Mouse (Mus musculus): Measurements from ENCODE around the gene Hnmt. TPM values are rescaled to one million over a fixed set of nuclear protein-coding genes. Genes with fewer than 3 reads are reported as not detected.
"Not testable (repeated sequence)": the region's sequence is repeated elsewhere in the genome, so short reads cannot be mapped to it uniquely, and the experiment has no call there.

Gene Hnmt
- polyA plus RNA-seq (2016; fragmentation: Nextera tagmentation; extraction: Ambion mirVana): 1.0 and 2.1 TPM in 2 replicates

- H3K36me3 ChIP-seq: no peaks in the 10 kb centered on the region
- 0 out of 2 replicates have a peak within 1 kb of the TSS, but pooled peaks have one; percentile 24 for H3K9ac ChIP-seq (replicated peaks)
- peak within 1 kb of the TSS; percentile 36 for H3K4me3 ChIP-seq
- 46% methylated on average over 7 of the region's 7 CpGs for WGBS
- no peaks in the 10 kb centered on the region for H3K9me3 ChIP-seq
- no peak for ATAC-seq (ENCODE audit: low FRiP score, low read depth)
- H3K4me1 ChIP-seq: peaks cover 13% of the 10 kb centered on the region
- peak within 1 kb of the TSS; percentile 58 for H3K4me2 ChIP-seq (replicated peaks)
- no peaks in the 10 kb centered on the region for H3K27me3 ChIP-seq
- no peak within 1 kb of the TSS; the same call in 1 of the 2 replicates for H3K27ac ChIP-seq (replicated peaks)
Measured at GRCm38 (mm10) chr2:24049344-24049990, at the start of gene Hnmt. TSS of gene Hnmt (minus strand) at chr2:24049394.

- no peaks in the 10 kb centered on the region for H3K9me3 ChIP-seq
- WGBS: 80% methylated on average over 4 of the region's 4 CpGs
Measured at GRCm38 (mm10) chr2:24096495-24096894, 47.3 kb upstream of the Hnmt start, which contains the start of gene Tbpl2. TSS of gene Tbpl2 (minus strand) at chr2:24096595.

GRCm38 (mm10) chr2:24090921-24091320 is 41.7 kb upstream of the Hnmt start:
- WGBS: 92% methylated on average over 1 of the region's 1 CpGs
- no peak for ATAC-seq (ENCODE audit: low FRiP score, low read depth)
- no peak overlapping the region for H3K9ac ChIP-seq (replicated peaks)

More at GRCm38 (mm10) chr2:24096495-24096894, 47.3 kb upstream of the Hnmt start, which contains the start of gene Tbpl2:
- Histone ChIP-seq H3K27ac (replicated peaks) (no peak within 1 kb of the TSS), H3K9ac (replicated peaks) (no peak within 1 kb of the TSS), H3K4me1 (no peaks in the 10 kb centered on the region), H3K27me3 (no peaks in the 10 kb centered on the region), H3K4me3 (no peak within 1 kb of the TSS), H3K36me3 (no peaks in the 10 kb centered on the region), H3K4me2 (replicated peaks) (no peak within 1 kb of the TSS)
- no peak for ATAC-seq (ENCODE audit: low FRiP score, low read depth)

DNA sequence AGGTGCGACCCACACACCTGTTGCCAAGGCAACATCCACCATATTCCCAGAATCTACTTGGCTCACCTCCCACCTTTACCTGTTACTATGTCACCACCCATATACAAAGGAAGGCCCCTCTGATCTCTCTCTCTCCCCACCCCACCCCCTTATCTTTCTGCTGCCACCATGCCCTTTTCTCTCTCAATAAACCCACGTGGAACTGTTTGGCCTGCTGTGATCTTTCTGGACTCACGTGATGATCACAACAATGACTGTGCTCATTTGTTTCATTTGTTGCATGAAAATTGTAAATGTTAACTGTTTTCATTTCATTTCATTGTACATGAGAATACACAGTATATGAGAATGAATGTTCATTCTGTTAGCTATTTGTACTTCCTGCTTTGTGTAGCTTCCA is 1.3 kb upstream of the Hnmt start:
- WGBS: 86% methylated on average over 3 of the region's 3 CpGs

More at GRCm38 (mm10) chr2:24090921-24091320, 41.7 kb upstream of the Hnmt start:
- no peaks in the 10 kb centered on the region for H3K9me3 ChIP-seq
- H3K4me1 ChIP-seq: no peaks in the 10 kb centered on the region
- H3K4me3 ChIP-seq: no peak overlapping the region
- H3K36me3 ChIP-seq: no peaks in the 10 kb centered on the region
- H3K27me3 ChIP-seq: no peaks in the 10 kb centered on the region
- H3K27ac ChIP-seq (replicated peaks): no peak overlapping the region
- no peak overlapping the region for H3K4me2 ChIP-seq (replicated peaks)

GRCm38 (mm10) chr2:24048480-24049097 is 605 bp downstream of the Hnmt start:
- WGBS: 6% methylated on average over 16 of the region's 16 CpGs
- H3K27ac ChIP-seq (replicated peaks): no peak overlapping the region; the same call in 1 of the 2 replicates
- ATAC-seq (ENCODE audit: low FRiP score, low read depth): peak; percentile 88

More for the DNA sequence above, 1.3 kb upstream of the Hnmt start:
- no peak overlapping the region for H3K4me3 ChIP-seq
- no peaks in the 10 kb centered on the region for H3K27me3 ChIP-seq
- H3K27ac ChIP-seq (replicated peaks): no peak overlapping the region
- peaks cover 13% of the 10 kb centered on the region for H3K4me1 ChIP-seq
- H3K36me3 ChIP-seq: no peaks in the 10 kb centered on the region
- no peak overlapping the region for H3K9ac ChIP-seq (replicated peaks)
- ATAC-seq (ENCODE audit: low FRiP score, low read depth): no peak
- H3K9me3 ChIP-seq: no peaks in the 10 kb centered on the region
- H3K4me2 ChIP-seq (replicated peaks): no peak overlapping the region

DNA sequence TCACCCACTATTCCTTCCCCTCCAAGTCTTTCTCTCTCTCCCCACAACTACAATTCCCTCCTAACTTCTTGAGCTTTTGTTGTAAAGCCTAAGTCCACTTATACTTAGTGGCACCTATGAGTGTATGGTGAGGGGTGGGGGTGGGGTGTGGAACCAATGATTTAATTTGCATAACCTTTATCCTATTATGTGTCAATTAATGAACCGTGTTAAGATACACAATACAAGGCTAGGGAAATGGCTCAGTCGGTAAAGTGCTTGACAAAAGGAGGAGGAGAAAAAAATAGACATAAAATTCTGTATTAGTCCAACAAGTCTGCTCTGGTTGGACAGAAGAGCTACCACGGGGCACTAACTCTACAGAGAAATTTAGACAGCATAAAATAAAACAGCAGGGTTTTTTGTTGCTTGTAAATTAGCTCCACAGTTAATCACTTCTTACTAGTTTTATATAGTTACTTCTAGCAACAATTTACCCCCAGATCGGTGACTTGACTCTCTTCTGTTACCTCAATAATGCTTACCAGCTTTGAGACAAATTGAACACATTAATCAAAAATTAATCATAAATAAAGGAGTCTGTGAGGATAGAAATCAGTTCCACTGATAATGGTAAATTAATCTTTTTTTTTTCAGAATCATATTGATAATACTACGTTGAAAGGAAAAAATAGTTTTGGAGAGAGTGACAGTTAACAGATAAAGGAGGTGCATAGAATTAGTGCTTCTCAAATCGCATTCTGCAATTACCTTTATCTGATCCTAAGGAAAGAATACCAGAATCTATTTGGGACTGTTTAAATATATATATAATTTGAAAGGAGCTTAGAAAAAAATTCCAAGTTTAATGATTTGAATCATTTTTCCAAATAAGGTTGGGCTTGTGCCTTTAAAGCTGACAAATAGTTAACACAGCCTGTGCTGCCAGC is 1.4 kb downstream of the Hnmt start:
- Histone ChIP-seq H3K4me2 (replicated peaks) (peak overlapping the region; percentile 58), H3K27ac (replicated peaks) (no peak overlapping the region; the same call in 1 of the 2 replicates), H3K9ac (replicated peaks) (no peak overlapping the region), H3K4me1 (peaks cover 13% of the 10 kb centered on the region), H3K27me3 (no peaks in the 10 kb centered on the region), H3K9me3 (no peaks in the 10 kb centered on the region), H3K36me3 (no peaks in the 10 kb centered on the region), H3K4me3 (peak overlapping the region; percentile 36)
- ATAC-seq (ENCODE audit: low FRiP score, low read depth): peak; percentile 86
- WGBS: 26% methylated on average over 6 of the region's 6 CpGs

More at GRCm38 (mm10) chr2:24048480-24049097, 605 bp downstream of the Hnmt start:
- no peaks in the 10 kb centered on the region for H3K27me3 ChIP-seq
- 0 out of 2 replicates have a peak overlapping the region, but pooled peaks have one; percentile 24 for H3K9ac ChIP-seq (replicated peaks)
- peak overlapping the region; percentile 36 for H3K4me3 ChIP-seq
- H3K9me3 ChIP-seq: no peaks in the 10 kb centered on the region
- no peaks in the 10 kb centered on the region for H3K36me3 ChIP-seq
- peaks cover 13% of the 10 kb centered on the region for H3K4me1 ChIP-seq
- peak overlapping the region; percentile 58 for H3K4me2 ChIP-seq (replicated peaks)

DNA sequence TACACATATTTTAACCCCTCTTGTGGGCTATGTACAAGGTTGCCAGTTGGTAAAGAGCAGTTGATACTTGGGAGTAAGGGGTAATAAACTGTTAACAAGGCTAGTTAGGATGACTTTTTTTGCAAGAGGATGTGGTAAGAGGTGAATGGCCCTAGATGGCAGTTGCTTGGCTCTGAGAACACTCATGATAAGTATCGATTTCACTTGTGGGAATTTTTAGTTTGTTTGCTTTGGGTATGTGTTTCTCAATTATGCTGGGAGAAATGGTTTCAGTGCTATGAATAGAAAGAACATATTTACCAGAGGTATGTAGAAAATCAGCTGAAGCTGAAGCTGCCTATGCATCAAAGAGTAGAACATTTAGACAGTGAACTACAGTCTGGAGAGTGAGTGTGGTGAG is 6.3 kb downstream of the Hnmt start:
- H3K4me1 ChIP-seq: peaks cover 7% of the 10 kb centered on the region; the same call in 1 of the 2 replicates
- H3K27ac ChIP-seq (replicated peaks): no peak overlapping the region
- no peak overlapping the region for H3K9ac ChIP-seq (replicated peaks)
- no peak overlapping the region for H3K4me2 ChIP-seq (replicated peaks)
- H3K36me3 ChIP-seq: no peaks in the 10 kb centered on the region
- no peak overlapping the region for H3K4me3 ChIP-seq
- H3K27me3 ChIP-seq: no peaks in the 10 kb centered on the region
- no peaks in the 10 kb centered on the region for H3K9me3 ChIP-seq
- WGBS: 90% methylated on average over 1 of the region's 1 CpGs
- no peak for ATAC-seq (ENCODE audit: low FRiP score, low read depth)

DNA sequence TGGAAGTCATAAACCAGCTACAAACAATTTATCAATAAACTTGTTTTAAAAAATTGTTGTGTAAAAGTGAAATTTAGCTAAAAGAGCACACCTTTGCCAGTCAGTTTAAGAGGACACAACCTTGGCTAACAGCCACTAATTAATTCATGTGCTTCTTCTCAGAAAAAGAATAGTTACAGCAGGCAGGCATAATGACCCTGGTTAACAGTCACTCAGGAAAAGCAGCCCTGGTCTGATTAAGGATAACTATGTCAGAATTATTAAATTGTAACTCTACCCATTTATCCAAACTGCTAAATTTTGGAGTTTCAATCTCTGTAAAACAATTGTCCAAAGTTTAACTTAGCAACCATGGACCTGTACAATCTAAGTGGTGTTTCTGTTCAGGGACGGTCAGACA is 8.7 kb downstream of the Hnmt start:
- H3K9ac ChIP-seq (replicated peaks): no peak overlapping the region
- no peak overlapping the region for H3K27ac ChIP-seq (replicated peaks)
- no peaks in the 10 kb centered on the region for H3K9me3 ChIP-seq
- H3K4me2 ChIP-seq (replicated peaks): no peak overlapping the region
- no peaks in the 10 kb centered on the region for H3K36me3 ChIP-seq
- no peaks in the 10 kb centered on the region for H3K4me1 ChIP-seq
- no peak for ATAC-seq (ENCODE audit: low FRiP score, low read depth)
- H3K27me3 ChIP-seq: no peaks in the 10 kb centered on the region
- 85% methylated on average over 1 of the region's 1 CpGs for WGBS
- no peak overlapping the region for H3K4me3 ChIP-seq

DNA sequence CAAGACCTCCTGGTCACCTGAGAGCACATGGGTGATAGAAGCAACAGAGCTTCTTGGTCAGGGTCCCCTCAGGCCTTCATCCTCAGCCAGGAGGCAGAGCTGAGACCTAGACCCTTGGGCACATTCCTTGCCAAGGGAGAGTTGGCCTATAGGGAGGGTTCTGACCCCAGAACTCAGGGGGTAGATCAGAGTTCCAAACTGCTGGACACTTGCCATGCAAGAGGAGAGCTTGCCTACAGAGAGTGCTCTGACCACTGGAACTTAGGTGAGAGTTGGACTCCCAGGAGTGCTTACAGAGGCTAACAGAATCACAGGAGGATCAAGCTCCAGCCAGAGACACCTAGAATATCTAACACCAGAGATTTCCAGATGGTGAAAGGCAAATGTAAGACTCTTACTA is 29.8 kb downstream of the Hnmt start:
- not testable (repeated sequence) for H3K9me3 ChIP-seq; H3K4me2 ChIP-seq (replicated peaks); ATAC-seq (ENCODE audit: low FRiP score, low read depth); H3K9ac ChIP-seq (replicated peaks); H3K4me3 ChIP-seq; H3K27ac ChIP-seq (replicated peaks); H3K36me3 ChIP-seq; H3K27me3 ChIP-seq; H3K4me1 ChIP-seq

GRCm38 (mm10) chr2:24018966-24019365 is 30.2 kb downstream of the Hnmt start:
- Histone ChIP-seq H3K4me2 (replicated peaks) (no peak overlapping the region), H3K4me1 (no peaks in the 10 kb centered on the region), H3K4me3 (no peak overlapping the region), H3K9me3 (no peaks in the 10 kb centered on the region), H3K36me3 (no peaks in the 10 kb centered on the region), H3K27me3 (no peaks in the 10 kb centered on the region), H3K27ac (replicated peaks) (no peak overlapping the region), H3K9ac (replicated peaks) (no peak overlapping the region)
- 87% methylated on average over 1 of the region's 1 CpGs for WGBS
- no peak for ATAC-seq (ENCODE audit: low FRiP score, low read depth)

DNA sequence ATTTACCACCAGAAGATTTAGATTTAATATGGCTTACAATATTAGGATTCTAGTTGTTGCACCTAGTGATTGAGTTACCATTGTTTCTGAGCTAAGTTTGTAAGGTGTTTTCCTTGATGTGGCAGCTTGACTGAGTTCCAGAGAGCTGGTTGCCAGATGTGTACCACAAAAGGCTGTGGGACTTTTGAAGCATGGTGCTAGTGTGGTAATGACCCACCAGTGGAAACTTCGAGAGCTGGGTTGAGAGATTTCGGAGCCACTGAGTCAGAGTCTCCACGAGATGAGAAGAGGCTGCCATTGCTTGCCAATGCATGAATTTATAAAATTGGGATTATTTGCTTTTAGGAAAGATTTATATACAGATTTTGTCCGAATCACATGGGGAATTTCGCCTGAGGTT is 34.2 kb downstream of the Hnmt start:
- no peaks in the 10 kb centered on the region for H3K9me3 ChIP-seq
- no peaks in the 10 kb centered on the region for H3K36me3 ChIP-seq
- H3K9ac ChIP-seq (replicated peaks): no peak overlapping the region
- ATAC-seq (ENCODE audit: low FRiP score, low read depth): no peak
- no peak overlapping the region for H3K4me2 ChIP-seq (replicated peaks)
- H3K4me1 ChIP-seq: no peaks in the 10 kb centered on the region
- no peaks in the 10 kb centered on the region for H3K27me3 ChIP-seq
- H3K4me3 ChIP-seq: no peak overlapping the region
- H3K27ac ChIP-seq (replicated peaks): no peak overlapping the region
- WGBS: 85% methylated on average over 5 of the region's 5 CpGs

Data from midbrain, embryonic 12.5 days (tissue).